Mouse (Mus musculus) CH12.LX (cell line): Measurements from ENCODE around the gene Agtpbp1. TPM values are rescaled to one million over a fixed set of nuclear protein-coding genes. Genes with fewer than 3 reads are reported as not detected.

ENCODE experiments used
- DNase-seq: peaks from one replicate; pipeline ENCODE4 v3.0.0-alpha.2; 2013; ENCODE audit errors: extremely low read depth
- H3K27ac ChIP-seq: 2 replicates; pipeline ENCODE4 v1.5.1; 2012; ENCODE audit warnings: low read depth, mild to moderate bottlenecking, control low read depth, moderate library complexity; ENCODE audit not compliant: insufficient read depth
- H3K27me3 ChIP-seq: replicated peaks from 2 replicates; pipeline ENCODE3; 2012; ENCODE audit warnings: inconsistent platforms
- H3K36me3 ChIP-seq, 2 experiments: replicated peaks in 1 of 2; 2 replicates each; pipeline versions ENCODE3 to v1.6.1; 2012; ENCODE audit warnings: inconsistent platforms in 1 of 2, low read length in 1 of 2, mild to moderate bottlenecking in 1 of 2, mixed read lengths in 1 of 2, moderate library complexity in 1 of 2; ENCODE audit not compliant: control insufficient read depth in 1 of 2, insufficient read depth in 1 of 2
- H3K4me1 ChIP-seq, 2 experiments: 2 replicates each; pipeline ENCODE4 v1.6.1; 2012; ENCODE audit warnings: inconsistent platforms in 1 of 2, moderate library complexity in 1 of 2; ENCODE audit not compliant: insufficient read depth in 2 of 2, control insufficient read depth in 1 of 2
- H3K4me2 ChIP-seq: 2 replicates; pipeline ENCODE4 v1.6.1; 2012; ENCODE audit warnings: low read depth, mild to moderate bottlenecking, control low read depth; ENCODE audit not compliant: poor library complexity, insufficient read depth, severe bottlenecking
- H3K4me3 ChIP-seq, 3 experiments: fragments of 150-350 bp in 1 of 3; sonication (generic) in 1 of 3; replicated peaks in 1 of 3; 2 replicates each; pipeline versions ENCODE3 to v1.5.1; 2011 to 2012; ENCODE audit warnings: low read depth in 2 of 3, low read length in 2 of 3, mild to moderate bottlenecking in 2 of 3, moderate library complexity in 2 of 3, control low read depth in 1 of 3, improper control_type of control experiment in 1 of 3, inconsistent platforms in 1 of 3, mixed read lengths in 1 of 3; ENCODE audit not compliant: poor library complexity in 1 of 3
- H3K79me2 ChIP-seq: replicated peaks from 2 replicates; pipeline ENCODE4 v1.6.1; 2012; ENCODE audit warnings: mild to moderate bottlenecking, moderate library complexity; ENCODE audit not compliant: control insufficient read depth, poor library complexity, insufficient read depth, severe bottlenecking; ENCODE audit errors: extremely low read depth
- H3K9ac ChIP-seq: 2 replicates; pipeline ENCODE4 v1.6.1; 2012; ENCODE audit warnings: low read depth, mild to moderate bottlenecking, control low read depth, moderate library complexity; ENCODE audit not compliant: insufficient read depth
- H3K9me3 ChIP-seq: replicated peaks from 2 replicates; pipeline ENCODE3; 2012; ENCODE audit warnings: low read length, inconsistent platforms, mixed read lengths
- BHLHE40 ChIP-seq: IDR thresholded peaks from 2 replicates; pipeline ENCODE4 v1.6.1; 2011; ENCODE audit warnings: mild to moderate bottlenecking, low read depth, low read length, improper control_type of control experiment
- CHD2 ChIP-seq: IDR thresholded peaks from 2 replicates; pipeline ENCODE4 v1.6.1; 2011; ENCODE audit warnings: low read length, improper control_type of control experiment
- CTCF ChIP-seq, 2 experiments: IDR thresholded peaks in 1 of 2; conservative IDR thresholded peaks in 1 of 2; 2 replicates each; pipeline ENCODE4 v1.5.1; 2011 to 2012; ENCODE audit warnings: low read depth in 2 of 2, low read length in 2 of 2, improper control_type of control experiment in 1 of 2, inconsistent platforms in 1 of 2, mild to moderate bottlenecking in 1 of 2, moderate library complexity in 1 of 2
- E2F4 ChIP-seq: IDR thresholded peaks from 2 replicates; pipeline ENCODE4 v1.6.1; 2011; ENCODE audit warnings: low read depth, low read length, improper control_type of control experiment; ENCODE audit not compliant: insufficient replicate concordance
- ELF1 ChIP-seq: IDR thresholded peaks from 2 replicates; pipeline ENCODE4 v1.6.1; 2014; ENCODE audit warnings: low read depth, mild to moderate bottlenecking, inconsistent platforms, low read length, improper control_type of control experiment
- EP300 ChIP-seq: IDR thresholded peaks from 2 replicates; pipeline ENCODE4 v1.6.1; 2011; ENCODE audit warnings: low read length, improper control_type of control experiment
- ETS1 ChIP-seq: conservative IDR thresholded peaks from 2 replicates; pipeline ENCODE4 v1.6.1; 2012; ENCODE audit warnings: low read depth, mild to moderate bottlenecking, inconsistent platforms, low read length, improper control_type of control experiment, moderate library complexity
- HCFC1 ChIP-seq: IDR thresholded peaks from 2 replicates; pipeline ENCODE4 v1.6.1; 2012; ENCODE audit warnings: low read depth, mild to moderate bottlenecking, inconsistent platforms, low read length, improper control_type of control experiment
- IRF4 ChIP-seq: IDR thresholded peaks from 2 replicates; pipeline ENCODE4 v1.6.1; 2014; ENCODE audit warnings: low read depth, mild to moderate bottlenecking, inconsistent platforms, low read length, improper control_type of control experiment
- JUN ChIP-seq: IDR thresholded peaks from 2 replicates; pipeline ENCODE4 v1.6.1; 2011; ENCODE audit warnings: low read depth, mild to moderate bottlenecking, low read length, improper control_type of control experiment, moderate library complexity; ENCODE audit not compliant: insufficient read depth
- JUND ChIP-seq: conservative IDR thresholded peaks from 2 replicates; pipeline ENCODE4 v1.6.1; 2011; ENCODE audit warnings: low read depth, low read length, improper control_type of control experiment
- MAZ ChIP-seq: IDR thresholded peaks from 2 replicates; pipeline ENCODE4 v1.6.1; 2012; ENCODE audit warnings: low read depth, mild to moderate bottlenecking, inconsistent platforms, low read length, improper control_type of control experiment, moderate library complexity
- MEF2A ChIP-seq: IDR thresholded peaks from 2 replicates; pipeline ENCODE4 v1.6.1; 2014; ENCODE audit warnings: low read depth, mild to moderate bottlenecking, inconsistent platforms, low read length, improper control_type of control experiment, borderline replicate concordance
- MXI1 ChIP-seq: IDR thresholded peaks from 2 replicates; pipeline ENCODE4 v1.6.1; 2011; ENCODE audit warnings: mild to moderate bottlenecking, low read depth, low read length, improper control_type of control experiment
- MYC ChIP-seq: IDR thresholded peaks from 2 replicates; pipeline ENCODE4 v1.6.1; 2011; ENCODE audit warnings: low read depth, mild to moderate bottlenecking, improper control_type of control experiment, low read length
- NELFE ChIP-seq: IDR thresholded peaks from 2 replicates; pipeline ENCODE4 v1.6.1; 2011; ENCODE audit warnings: low read depth, low read length, improper control_type of control experiment
- NRF1 ChIP-seq: IDR thresholded peaks from 2 replicates; pipeline ENCODE4 v1.6.1; 2014; ENCODE audit warnings: low read depth, mild to moderate bottlenecking, inconsistent platforms, low read length, improper control_type of control experiment, moderate library complexity
- PAX5 ChIP-seq: IDR thresholded peaks from 2 replicates; pipeline ENCODE4 v1.6.1; 2012; ENCODE audit warnings: low read length, inconsistent platforms, mixed read lengths
- POLR2A ChIP-seq: IDR thresholded peaks from 2 replicates; pipeline ENCODE4 v1.6.1; 2011; ENCODE audit warnings: low read depth, mild to moderate bottlenecking, improper control_type of control experiment, low read length
- POLR2AphosphoS2 ChIP-seq: IDR thresholded peaks from 2 replicates; pipeline ENCODE4 v1.6.1; 2011; ENCODE audit warnings: low read depth, low read length, improper control_type of control experiment
- RCOR1 ChIP-seq: conservative IDR thresholded peaks from 2 replicates; pipeline ENCODE4 v1.6.1; 2012; ENCODE audit warnings: low read depth, mild to moderate bottlenecking, inconsistent platforms, low read length, improper control_type of control experiment
- SIN3A ChIP-seq: IDR thresholded peaks from 2 replicates; pipeline ENCODE4 v1.6.1; 2012; ENCODE audit warnings: low read length, improper control_type of control experiment, inconsistent platforms
- SMC3 ChIP-seq: IDR thresholded peaks from 2 replicates; pipeline ENCODE4 v1.6.1; 2011; ENCODE audit warnings: low read depth, low read length, improper control_type of control experiment
- TBP ChIP-seq: conservative IDR thresholded peaks from 2 replicates; pipeline ENCODE4 v1.6.1; 2011; ENCODE audit warnings: low read depth, low read length, improper control_type of control experiment
- TCF12 ChIP-seq: IDR thresholded peaks from 2 replicates; pipeline ENCODE4 v1.6.1; 2014; ENCODE audit warnings: low read depth, mild to moderate bottlenecking, inconsistent platforms, low read length, improper control_type of control experiment
- UBTF ChIP-seq: IDR thresholded peaks from 2 replicates; pipeline ENCODE4 v1.6.1; 2012; ENCODE audit warnings: low read depth, mild to moderate bottlenecking, inconsistent platforms, low read length, improper control_type of control experiment, moderate library complexity
- USF1 ChIP-seq: IDR thresholded peaks from 2 replicates; pipeline ENCODE4 v1.6.1; 2014; ENCODE audit warnings: low read depth, mild to moderate bottlenecking, inconsistent platforms, low read length, improper control_type of control experiment
- ZC3H11A ChIP-seq: IDR thresholded peaks from 2 replicates; pipeline ENCODE4 v1.6.1; 2012; ENCODE audit warnings: low read depth, mild to moderate bottlenecking, inconsistent platforms, low read length, improper control_type of control experiment
- ZKSCAN1 ChIP-seq: IDR thresholded peaks from 2 replicates; pipeline ENCODE4 v1.6.1; 2012; ENCODE audit warnings: low read depth, inconsistent platforms, low read length, improper control_type of control experiment, borderline replicate concordance
- ZMIZ1 ChIP-seq: IDR thresholded peaks from 2 replicates; pipeline ENCODE4 v1.6.1; 2012; ENCODE audit warnings: low read depth, mild to moderate bottlenecking, inconsistent platforms, low read length, improper control_type of control experiment
- ZNF384 ChIP-seq: IDR thresholded peaks from 2 replicates; pipeline ENCODE4 v1.6.1; 2012; ENCODE audit warnings: low read depth, low read length, improper control_type of control experiment, inconsistent platforms
- dilution Hi-C: fragments of 300-500 bp; cut with MboI; formaldehyde crosslinking; loops from 2 replicates; pipeline ENCODE4 v1.14.3; 2020; ENCODE audit warnings: low sequenced_read_pairs; ENCODE audit not compliant: extremely low pct_unique_long_range_greater_than_20kb, extremely low pct_ligation_motif_present
- in situ Hi-C: fragments of 300-500 bp; cut with MboI; formaldehyde crosslinking; loops from 3 replicates; pipeline ENCODE4 v1.14.3; 2019; ENCODE audit warnings: low sequenced_read_pairs, low pct_ligation_motif_present, low pct_unique_long_range_greater_than_20kb, mixed read lengths
- polyA plus RNA-seq: library from polyadenylated mRNA; unstranded; fragments of >175 nt; gene quantifications from 2 replicates; pipeline ENCODE4 v1.2.1, GENCODE M21; 2012; ENCODE audit warnings: low read depth; ENCODE audit not compliant: insufficient read length
- total RNA-seq, 2 experiments: library from RNA; depleted of rRNA; stranded (reverse); fragments of 300-350 nt in 1 of 2; fragments of >200 nt in 1 of 2; gene quantifications; 2 replicates each; pipeline ENCODE4 v1.2.3; 2012 to 2014

Agtpbp1 gene
- total and polyA plus RNA-seq, 3 experiments: 15.7 to 21.5 (median 19.5) TPM

GRCm38 (mm10) chr13:59547716-59548115 is 37.3 kb downstream of the Agtpbp1 start:
- Histone ChIP-seq H3K27ac (no peak overlapping the region), H3K79me2 (no peaks in the 10 kb centered on the region), H3K4me2 (no peak overlapping the region), H3K9ac (no peak overlapping the region), H3K4me1 (peaks cover 5 to 10% of the 10 kb centered on the region in 2 experiments; a peak in 2 of 4 replicates), H3K36me3 (peaks cover 0 to 15% of the 10 kb centered on the region in 2 experiments), H3K4me3 (no peak overlapping the region), H3K27me3 (no peaks in the 10 kb centered on the region), H3K9me3 (no peaks in the 10 kb centered on the region)
- DNase-seq: no peak
- dilution Hi-C loops (no loop called here), in situ Hi-C loops (no loop called here)
- no peak for TF ChIP-seq NELFE
- TF ChIP-seq SIN3A: no peak
- no peak for TF ChIP-seq POLR2AphosphoS2
- TF ChIP-seq MYC: no peak
- TF ChIP-seq E2F4: no peak
- no peak for TF ChIP-seq ZC3H11A
- no peak for TF ChIP-seq NRF1
- no peak for TF ChIP-seq POLR2A
- no peak for TF ChIP-seq TCF12
- TF ChIP-seq PAX5: no peak
- no peak for TF ChIP-seq USF1
- no peak for TF ChIP-seq ETS1
- no peak for TF ChIP-seq MAZ
- TF ChIP-seq HCFC1: no peak
- TF ChIP-seq ELF1: no peak
- no peak for TF ChIP-seq ZNF384
- no peak for TF ChIP-seq RCOR1
- TF ChIP-seq JUND: no peak
- no peak for TF ChIP-seq IRF4
- TF ChIP-seq ZKSCAN1: no peak

DNA sequence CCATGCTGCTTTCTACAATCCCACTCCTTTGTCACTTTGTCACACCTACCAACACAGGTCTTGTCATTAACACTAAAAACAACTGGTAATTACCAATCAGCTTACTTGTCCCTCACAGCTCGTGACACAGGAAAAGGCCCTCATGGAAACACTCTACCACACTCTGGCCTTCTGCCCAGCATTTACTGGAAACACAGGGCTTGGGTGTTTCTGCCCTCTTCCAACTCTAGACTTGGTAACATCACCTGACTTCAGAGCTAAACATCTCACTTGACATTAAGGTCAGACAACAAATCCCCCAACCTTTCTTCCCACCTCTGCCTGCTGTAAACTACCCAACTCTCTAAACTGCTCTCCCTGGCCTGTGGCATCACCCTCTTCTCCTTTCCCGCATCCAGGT is 37.9 kb downstream of the Agtpbp1 start:
- H3K36me3 ChIP-seq: peaks cover 0 to 19% of the 10 kb centered on the region in 2 experiments
- in situ Hi-C loops (no loop called here), dilution Hi-C loops (no loop called here)
- H3K27me3 ChIP-seq: no peaks in the 10 kb centered on the region
- H3K9me3 ChIP-seq: no peaks in the 10 kb centered on the region
- no peak for TF ChIP-seq CHD2
- no peak for TF ChIP-seq TBP
- no peak for TF ChIP-seq MYC
- TF ChIP-seq TCF12: no peak
- TF ChIP-seq CTCF (conservative IDR thresholded peaks at IDR 0.05 in 1 of 2, IDR thresholded peaks at IDR 0.05 in 1 of 2; ENCODE audit: low read depth in 2 of 2, low read length in 2 of 2): no peak
- TF ChIP-seq UBTF: no peak
- TF ChIP-seq HCFC1: no peak
- TF ChIP-seq EP300: no peak
- no peak for TF ChIP-seq ETS1
- TF ChIP-seq SIN3A: no peak
- no peak for TF ChIP-seq ZMIZ1
- TF ChIP-seq PAX5: no peak
- no peak for TF ChIP-seq SMC3
- TF ChIP-seq JUN: no peak
- TF ChIP-seq MEF2A: no peak
- no peak for TF ChIP-seq BHLHE40
- no peak for TF ChIP-seq MXI1
- no peaks in the 10 kb centered on the region for H3K79me2 ChIP-seq
- H3K4me2 ChIP-seq: no peak overlapping the region
- DNase-seq: no peak
- no peak overlapping the region for H3K4me3 ChIP-seq
- H3K4me1 ChIP-seq: peaks cover 5 to 10% of the 10 kb centered on the region in 2 experiments; a peak in 2 of 4 replicates
- H3K9ac ChIP-seq: no peak overlapping the region
- no peak overlapping the region for H3K27ac ChIP-seq
